Mouse (Mus musculus): ENCODE results near the gene S100a14. TPM values are rescaled to one million over a fixed set of nuclear protein-coding genes. Genes with fewer than 3 reads are reported as not detected.

S100a14 gene
- polyA plus RNA-seq, 1 experiment, result 32.5 TPM

DNA sequence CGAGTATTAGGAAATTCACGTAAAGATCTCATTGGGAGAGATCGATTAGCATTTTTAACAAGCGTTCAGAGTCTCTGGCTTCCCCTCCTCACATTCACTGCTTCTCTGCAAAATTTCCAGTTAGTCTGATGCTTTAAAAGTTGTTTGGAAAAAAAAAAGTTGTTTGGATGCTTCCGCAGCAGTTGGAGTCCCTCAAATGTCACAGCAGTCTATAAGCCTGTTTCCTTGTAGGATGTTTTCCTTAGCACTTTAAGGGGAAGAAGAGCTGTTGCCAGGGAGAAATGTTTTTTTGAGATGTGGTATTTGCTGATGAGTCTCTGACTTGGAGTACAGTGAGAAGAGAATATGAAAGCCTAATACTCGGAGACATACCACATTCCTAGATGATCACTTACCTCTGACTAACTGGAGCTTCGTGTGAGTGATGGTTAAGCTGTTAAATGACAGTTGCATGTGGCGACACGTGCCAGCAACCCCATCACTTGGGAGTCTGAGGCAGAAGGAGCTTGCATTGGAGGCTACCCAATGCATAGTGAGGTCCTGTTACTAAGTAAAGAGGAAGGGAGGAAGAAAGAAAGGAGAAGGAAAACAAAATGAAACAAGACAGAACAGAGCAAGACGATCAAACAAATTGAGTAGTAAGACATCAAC, 49.8 kb downstream of the S100a14 start:
- H3K4me1 ChIP-seq (ENCODE audit: control insufficient read depth, insufficient read depth, low read length), result no peaks in the 10 kb centered on the region
- no peak overlapping the region for H3K4me3 ChIP-seq (replicated peaks; ENCODE audit: extremely low read depth, low read depth, low read length)
- no peak for DNase-seq
- 61% methylated on average over 10 of the region's 10 CpGs for WGBS
- TF ChIP-seq POLR2A (IDR thresholded peaks at IDR 0.05; ENCODE audit: borderline replicate concordance, extremely low read depth, low read depth, low read length), result no peak
- TF ChIP-seq CTCF (IDR thresholded peaks at IDR 0.05; ENCODE audit: insufficient read depth, low read length), result no peak

Other genes with a start within 250 kb of the S100a14 start
- 21.5 and 26.0 TPM in 2 replicates for gene Gatad2b, start 233.7 kb upstream of the S100a14 start, polyA plus RNA-seq (2012; rRNA removed)
- gene Slc27a3, start 136.9 kb upstream of the S100a14 start, polyA plus RNA-seq (2012; rRNA removed), result 26.3 and 27.5 TPM in 2 replicates
- 24.6 and 28.4 TPM in 2 replicates for gene Ints3, start 93.2 kb upstream of the S100a14 start, polyA plus RNA-seq (2012; rRNA removed)
- 162 and 199 TPM in 2 replicates for gene Npr1, start 61.0 kb upstream of the S100a14 start, polyA plus RNA-seq (2012; rRNA removed)
- gene Ilf2, start 50.7 kb upstream of the S100a14 start, polyA plus RNA-seq (2012; rRNA removed), result 13.2 and 22.3 TPM in 2 replicates
- 29.0 and 47.3 TPM in 2 replicates for gene Snapin, start 35.8 kb upstream of the S100a14 start, polyA plus RNA-seq (2012; rRNA removed)
- gene Chtop, start 17.4 kb upstream of the S100a14 start, polyA plus RNA-seq (2012; rRNA removed), result 38.6 and 48.4 TPM in 2 replicates
- gene S100a1, start 12.5 kb upstream of the S100a14 start, polyA plus RNA-seq (2012; rRNA removed), result 149 and 169 TPM in 2 replicates
- gene S100a13, start 12.4 kb upstream of the S100a14 start, polyA plus RNA-seq (2012; rRNA removed), result 81.0 and 103 TPM in 2 replicates
- gene S100a16, start 10.4 kb downstream of the S100a14 start, polyA plus RNA-seq (2012; rRNA removed), result 180 and 274 TPM in 2 replicates
- 1.0 and 2.3 TPM in 2 replicates for gene S100a3, start 33.7 kb downstream of the S100a14 start, polyA plus RNA-seq (2012; rRNA removed)
- not detected in 2 replicates for gene S100a2, start 63.4 kb downstream of the S100a14 start, polyA plus RNA-seq (2012; rRNA removed)
- not detected in 2 replicates for gene Gm42674, start 75.0 kb downstream of the S100a14 start, polyA plus RNA-seq (2012; rRNA removed)
- 28.9 and 51.0 TPM in 2 replicates for gene S100a4, start 76.9 kb downstream of the S100a14 start, polyA plus RNA-seq (2012; rRNA removed)
- not detected in 2 replicates for gene S100a5, start 81.7 kb downstream of the S100a14 start, polyA plus RNA-seq (2012; rRNA removed)
- 439 and 454 TPM in 2 replicates for gene S100a6, start 86.0 kb downstream of the S100a14 start, polyA plus RNA-seq (2012; rRNA removed)
- 0.51 and 5.6 TPM in 2 replicates for gene S100a7a, start 127.2 kb downstream of the S100a14 start, polyA plus RNA-seq (2012; rRNA removed)
- gene S100a8, start 142.1 kb downstream of the S100a14 start, polyA plus RNA-seq (2012; rRNA removed), result 5.6 and 15.3 TPM in 2 replicates
- 7.6 and 29.9 TPM in 2 replicates for gene S100a9, start 168.9 kb downstream of the S100a14 start, polyA plus RNA-seq (2012; rRNA removed)
- gene Pglyrp4, start 200.1 kb downstream of the S100a14 start, polyA plus RNA-seq (2012; rRNA removed), result 3.0 TPM in 1 of 2 replicates, not detected in the other